Mouse (Mus musculus): ENCODE data around the gene Lrrfip1. TPM values are rescaled to one million over a fixed set of nuclear protein-coding genes. Genes with fewer than 3 reads are reported as not detected.

Lrrfip1 gene
- polyA plus RNA-seq (2015; fragmentation: Nextera tagmentation; extraction: Ambion mirVana): 85.4 and 88.0 TPM in 2 replicates

DNA sequence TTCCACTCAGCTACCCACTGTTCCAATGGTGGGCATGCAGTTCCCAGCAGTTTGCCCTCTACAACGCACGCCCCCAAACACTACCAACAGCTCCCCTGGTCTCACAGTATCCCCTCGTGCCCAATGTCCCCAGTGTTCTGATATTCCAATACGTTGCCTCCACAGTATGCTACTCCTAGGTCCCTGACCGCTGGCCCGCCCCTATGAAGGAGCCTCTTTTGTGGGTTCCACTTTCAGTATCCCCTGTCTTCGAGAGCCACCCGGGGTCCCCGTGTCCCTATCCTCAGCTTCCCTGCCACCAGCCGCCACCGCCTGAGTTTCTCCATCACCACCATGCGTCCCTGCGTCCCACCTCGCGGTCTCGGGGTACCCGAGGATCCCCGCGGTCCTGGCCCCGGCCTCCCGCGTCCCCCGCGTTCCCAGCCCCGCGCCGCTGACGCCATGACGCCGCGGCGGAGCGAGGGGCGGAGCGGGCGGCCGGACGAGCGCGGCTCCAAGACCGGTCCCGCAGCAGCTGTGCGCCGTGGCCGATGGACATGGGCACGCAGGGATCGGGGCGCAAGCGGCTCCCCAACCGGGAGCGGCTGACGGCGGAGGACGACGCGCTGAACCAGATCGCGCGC, at the start of gene Lrrfip1:
Gene Lrrfip1, plus strand, starts transcription at position 470 of the 623 bp plus-strand sequence.
- Histone ChIP-seq H3K9me3 (replicated peaks; ENCODE audit: control insufficient read depth, low read length) (0 out of 2 replicates have a peak, but pooled peaks cover 5% of the 10 kb centered on the region), H3K4me2 (ENCODE audit: low read depth, low read length) (peak within 1 kb of the TSS; percentile 96), H3K4me1 (ENCODE audit: control insufficient read depth, insufficient read depth, low read length) (peaks cover 15% of the 10 kb centered on the region; the same call in 1 of the 2 replicates), H3K4me3 (replicated peaks; ENCODE audit: low read length) (peak within 1 kb of the TSS; percentile 68), H3K27me3 (ENCODE audit: control insufficient read depth, insufficient read depth, low read length) (no peaks in the 10 kb centered on the region), H3K27ac (ENCODE audit: low read length) (peak within 1 kb of the TSS; percentile 27; the same call in 1 of the 2 replicates), H3K36me3 (ENCODE audit: control insufficient read depth, insufficient read depth, low read length) (no peaks in the 10 kb centered on the region), H3K9ac (ENCODE audit: low read length) (peak within 1 kb of the TSS; percentile 79)
- 3% methylated on average over 59 of the region's 59 CpGs for WGBS
- peak; percentile 81 for ATAC-seq (ENCODE audit: insufficient read depth, low FRiP score)

DNA sequence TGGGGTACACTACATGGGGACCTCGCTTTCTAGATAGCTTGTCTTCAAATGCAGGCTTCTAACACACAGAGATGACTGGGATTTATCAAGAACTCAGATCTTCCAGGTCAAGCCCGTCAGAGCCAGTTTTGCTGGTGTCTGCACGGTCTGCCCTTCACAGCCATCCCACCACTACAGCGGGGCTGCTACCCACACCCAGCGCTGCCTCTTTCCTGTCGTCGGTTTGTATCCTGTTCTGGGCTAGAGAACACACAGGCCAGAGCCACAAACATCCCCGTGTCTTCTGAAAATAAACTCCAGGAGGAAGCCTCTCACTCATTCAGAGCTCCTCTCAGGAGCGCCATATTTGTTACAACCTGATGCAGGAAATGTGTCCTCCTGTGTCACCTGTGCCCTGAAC, 49.2 kb upstream of the Lrrfip1 start:
- Histone ChIP-seq H3K4me2 (ENCODE audit: low read depth, low read length) (no peak overlapping the region), H3K9ac (ENCODE audit: low read length) (no peak overlapping the region), H3K4me3 (replicated peaks; ENCODE audit: low read length) (no peak overlapping the region), H3K27me3 (ENCODE audit: control insufficient read depth, insufficient read depth, low read length) (no peaks in the 10 kb centered on the region), H3K9me3 (replicated peaks; ENCODE audit: control insufficient read depth, low read length) (no peaks in the 10 kb centered on the region), H3K4me1 (ENCODE audit: control insufficient read depth, insufficient read depth, low read length) (no peaks in the 10 kb centered on the region), H3K36me3 (ENCODE audit: control insufficient read depth, insufficient read depth, low read length) (no peaks in the 10 kb centered on the region), H3K27ac (ENCODE audit: low read length) (no peak overlapping the region)
- WGBS: 54% methylated on average over 9 of the region's 9 CpGs
- ATAC-seq (ENCODE audit: insufficient read depth, low FRiP score): no peak

DNA sequence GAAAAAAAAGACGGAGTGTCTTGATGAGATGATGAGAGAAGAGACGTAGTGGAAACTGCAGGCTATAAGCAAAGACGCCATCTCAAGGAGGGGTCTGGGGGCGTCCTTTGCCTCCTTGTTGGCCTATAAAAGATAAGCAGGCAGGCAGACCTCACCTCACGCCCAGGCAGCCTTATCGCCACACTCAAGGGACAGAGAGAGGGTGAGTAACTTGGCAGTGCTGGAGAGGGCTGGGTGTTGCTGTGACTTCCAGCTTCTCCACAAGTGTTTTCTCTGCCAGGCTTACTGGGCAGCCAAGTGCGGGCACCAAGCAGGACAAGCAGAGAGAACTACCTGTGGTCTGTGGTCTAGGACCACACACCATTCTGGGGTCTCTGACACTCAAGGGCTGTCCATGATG, 46.9 kb upstream of the Lrrfip1 start:
- no peak for ATAC-seq (ENCODE audit: insufficient read depth, low FRiP score)

DNA sequence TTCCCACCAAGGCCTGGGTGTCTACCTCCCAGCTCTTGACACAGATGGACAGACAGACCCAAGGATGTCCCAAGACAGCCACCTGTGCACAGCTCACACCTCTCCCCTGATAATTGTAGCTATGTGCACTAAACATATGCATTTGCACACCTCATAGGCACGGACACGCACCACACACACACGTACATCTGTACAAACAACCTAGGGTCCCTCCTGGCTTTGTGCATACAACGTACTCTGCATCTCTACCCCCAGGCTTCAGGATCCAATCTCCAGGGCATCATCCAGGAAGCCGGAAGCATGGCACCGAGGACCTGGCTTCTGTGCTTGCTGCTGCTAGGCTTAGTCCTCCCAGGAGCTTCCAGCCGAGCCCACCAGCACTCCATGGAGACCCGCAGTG, 45.7 kb upstream of the Lrrfip1 start, which contains the start of gene Prlh:
Gene Prlh, plus strand, starts transcription at position 301 of the 400 bp plus-strand sequence.
- H3K36me3 ChIP-seq (ENCODE audit: control insufficient read depth, insufficient read depth, low read length): no peaks in the 10 kb centered on the region
- no peak within 1 kb of the TSS for H3K9ac ChIP-seq (ENCODE audit: low read length)
- no peak within 1 kb of the TSS for H3K4me2 ChIP-seq (ENCODE audit: low read depth, low read length)
- WGBS: 82% methylated on average over 8 of the region's 8 CpGs
- ATAC-seq (ENCODE audit: insufficient read depth, low FRiP score): no peak
- no peaks in the 10 kb centered on the region for H3K9me3 ChIP-seq (replicated peaks; ENCODE audit: control insufficient read depth, low read length)
- no peaks in the 10 kb centered on the region for H3K27me3 ChIP-seq (ENCODE audit: control insufficient read depth, insufficient read depth, low read length)
- H3K4me3 ChIP-seq (replicated peaks; ENCODE audit: low read length): no peak within 1 kb of the TSS
- H3K4me1 ChIP-seq (ENCODE audit: control insufficient read depth, insufficient read depth, low read length): no peaks in the 10 kb centered on the region
- no peak within 1 kb of the TSS for H3K27ac ChIP-seq (ENCODE audit: low read length)

More for the DNA sequence above, 46.9 kb upstream of the Lrrfip1 start:
- Histone ChIP-seq H3K27ac (ENCODE audit: low read length) (no peak overlapping the region), H3K4me2 (ENCODE audit: low read depth, low read length) (no peak overlapping the region), H3K36me3 (ENCODE audit: control insufficient read depth, insufficient read depth, low read length) (no peaks in the 10 kb centered on the region), H3K9ac (ENCODE audit: low read length) (no peak overlapping the region), H3K9me3 (replicated peaks; ENCODE audit: control insufficient read depth, low read length) (no peaks in the 10 kb centered on the region), H3K4me3 (replicated peaks; ENCODE audit: low read length) (no peak overlapping the region), H3K27me3 (ENCODE audit: control insufficient read depth, insufficient read depth, low read length) (no peaks in the 10 kb centered on the region), H3K4me1 (ENCODE audit: control insufficient read depth, insufficient read depth, low read length) (no peaks in the 10 kb centered on the region)
- WGBS: 75% methylated on average over 7 of the region's 7 CpGs

DNA sequence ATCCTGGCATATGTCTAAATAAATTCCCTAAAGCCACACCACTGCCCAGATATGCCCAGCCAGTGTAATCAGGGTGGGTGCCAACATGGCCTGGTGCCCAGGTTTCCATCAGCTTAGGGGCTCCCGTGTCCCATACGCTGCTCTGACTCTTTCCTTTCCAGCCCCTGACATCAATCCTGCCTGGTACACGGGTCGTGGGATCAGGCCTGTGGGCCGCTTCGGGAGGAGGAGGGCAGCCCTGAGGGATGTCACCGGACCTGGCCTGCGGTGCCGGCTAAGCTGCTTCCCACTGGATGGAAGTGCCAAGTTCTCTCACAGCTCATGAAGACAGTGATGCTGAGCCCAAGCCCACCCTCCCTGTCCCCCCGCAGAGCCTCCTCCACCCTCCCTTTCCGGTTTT, 44.8 kb upstream of the Lrrfip1 start:
- Histone ChIP-seq H3K9me3 (replicated peaks; ENCODE audit: control insufficient read depth, low read length) (no peaks in the 10 kb centered on the region), H3K27ac (ENCODE audit: low read length) (no peak overlapping the region), H3K27me3 (ENCODE audit: control insufficient read depth, insufficient read depth, low read length) (no peaks in the 10 kb centered on the region), H3K36me3 (ENCODE audit: control insufficient read depth, insufficient read depth, low read length) (no peaks in the 10 kb centered on the region), H3K4me1 (ENCODE audit: control insufficient read depth, insufficient read depth, low read length) (no peaks in the 10 kb centered on the region), H3K4me2 (ENCODE audit: low read depth, low read length) (no peak overlapping the region), H3K4me3 (replicated peaks; ENCODE audit: low read length) (no peak overlapping the region), H3K9ac (ENCODE audit: low read length) (no peak overlapping the region)
- 72% methylated on average over 11 of the region's 11 CpGs for WGBS
- no peak for ATAC-seq (ENCODE audit: insufficient read depth, low FRiP score)

DNA sequence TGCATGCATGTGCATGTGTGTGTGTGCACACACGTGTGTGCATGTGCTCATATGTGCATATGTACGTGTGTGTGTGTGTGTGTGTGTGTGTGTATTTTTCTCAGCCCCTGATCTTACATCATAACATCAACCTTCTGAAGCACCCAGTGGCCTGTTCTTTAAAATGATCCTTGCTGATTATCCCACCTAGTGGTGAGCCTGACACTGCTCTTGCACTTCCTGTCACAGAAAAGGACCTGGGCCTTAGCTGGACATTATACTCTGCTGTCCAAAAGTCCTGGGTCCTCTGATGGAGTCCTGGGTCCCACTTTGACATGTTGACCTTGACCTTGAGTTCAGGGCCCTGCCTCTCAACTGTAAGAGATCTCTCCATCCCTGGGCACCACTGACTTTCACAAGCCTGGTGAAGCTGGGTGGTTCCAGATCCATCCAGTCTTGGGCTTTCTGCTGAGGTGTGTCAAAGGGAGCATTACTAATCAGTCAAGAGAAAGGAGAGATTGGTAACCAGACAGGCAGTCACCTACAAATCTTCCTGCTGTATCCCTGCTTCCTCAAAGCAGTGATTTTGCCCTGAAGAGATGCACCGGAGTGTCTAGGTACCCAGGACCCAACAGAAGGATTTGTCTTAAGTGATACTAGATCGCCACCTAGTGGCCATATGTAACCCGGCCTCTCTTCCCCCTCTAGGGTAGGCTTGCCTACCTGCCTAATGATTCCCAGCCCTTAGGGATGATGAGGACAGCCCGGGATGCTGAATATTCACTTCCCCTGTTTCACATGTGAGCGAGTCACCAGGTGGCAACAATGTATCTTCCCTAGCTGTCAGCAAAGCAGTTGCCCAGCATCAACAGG, 42.1 kb upstream of the Lrrfip1 start:
- peak; percentile 75; the same call in 1 of the 2 replicates for ATAC-seq (ENCODE audit: insufficient read depth, low FRiP score)
- H3K4me2 ChIP-seq (ENCODE audit: low read depth, low read length): no peak overlapping the region
- no peak overlapping the region for H3K4me3 ChIP-seq (replicated peaks; ENCODE audit: low read length)
- 34% methylated on average over 7 of the region's 7 CpGs for WGBS
- no peak overlapping the region for H3K9ac ChIP-seq (ENCODE audit: low read length)
- no peaks in the 10 kb centered on the region for H3K36me3 ChIP-seq (ENCODE audit: control insufficient read depth, insufficient read depth, low read length)
- H3K9me3 ChIP-seq (replicated peaks; ENCODE audit: control insufficient read depth, low read length): no peaks in the 10 kb centered on the region
- no peaks in the 10 kb centered on the region for H3K4me1 ChIP-seq (ENCODE audit: control insufficient read depth, insufficient read depth, low read length)
- no peak overlapping the region for H3K27ac ChIP-seq (ENCODE audit: low read length)
- H3K27me3 ChIP-seq (ENCODE audit: control insufficient read depth, insufficient read depth, low read length): no peaks in the 10 kb centered on the region

DNA sequence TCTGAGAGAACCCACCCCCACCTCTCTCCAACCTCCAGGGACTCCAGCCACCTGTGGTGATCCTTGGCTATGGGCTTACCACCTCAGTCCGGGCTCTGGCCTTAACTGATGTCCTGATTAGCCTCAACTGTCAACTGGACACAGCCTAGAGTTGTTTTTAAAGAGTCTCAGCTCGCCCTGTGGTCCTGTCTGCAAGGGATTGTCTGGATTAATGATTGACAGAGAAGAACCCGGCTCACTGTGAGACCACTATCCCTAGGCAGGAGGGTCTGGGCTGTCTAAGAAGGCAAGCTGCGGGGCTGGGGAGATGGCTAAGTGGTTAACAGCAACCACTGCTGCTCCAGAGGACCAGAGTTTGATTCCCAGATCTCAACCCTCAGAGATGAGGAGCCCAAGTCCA, 36.0 kb upstream of the Lrrfip1 start:
- H3K9ac ChIP-seq (ENCODE audit: low read length): no peak overlapping the region
- 44% methylated on average over 4 of the region's 4 CpGs for WGBS
- H3K4me2 ChIP-seq (ENCODE audit: low read depth, low read length): no peak overlapping the region
- no peaks in the 10 kb centered on the region for H3K9me3 ChIP-seq (replicated peaks; ENCODE audit: control insufficient read depth, low read length)
- H3K4me1 ChIP-seq (ENCODE audit: control insufficient read depth, insufficient read depth, low read length): peaks cover 24% of the 10 kb centered on the region
- H3K27me3 ChIP-seq (ENCODE audit: control insufficient read depth, insufficient read depth, low read length): no peaks in the 10 kb centered on the region
- no peaks in the 10 kb centered on the region for H3K36me3 ChIP-seq (ENCODE audit: control insufficient read depth, insufficient read depth, low read length)
- ATAC-seq (ENCODE audit: insufficient read depth, low FRiP score): peak; percentile 9; the same call in 1 of the 2 replicates
- H3K4me3 ChIP-seq (replicated peaks; ENCODE audit: low read length): no peak overlapping the region
- H3K27ac ChIP-seq (ENCODE audit: low read length): peak overlapping the region; percentile 46; the same call in 1 of the 2 replicates

DNA sequence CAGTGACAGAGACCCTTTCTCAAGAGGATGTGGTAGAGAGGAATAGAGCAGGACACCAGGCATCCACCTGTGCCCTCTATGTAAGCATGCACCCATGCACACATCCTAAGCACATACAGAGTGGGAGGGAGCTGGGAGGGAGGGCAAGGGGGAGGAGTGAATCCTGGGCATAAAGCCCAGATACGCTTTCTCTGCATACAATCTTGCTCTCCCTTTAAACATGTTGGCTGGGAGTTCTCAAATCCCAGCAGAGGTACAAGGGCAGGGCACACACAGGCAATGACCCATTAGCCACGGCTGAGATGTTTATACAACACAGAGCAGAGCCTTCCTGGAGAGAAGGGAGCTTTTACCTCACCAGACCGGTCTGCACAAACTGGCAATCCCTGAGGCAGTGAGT, 35.5 kb upstream of the Lrrfip1 start:
- H3K27me3 ChIP-seq (ENCODE audit: control insufficient read depth, insufficient read depth, low read length): no peaks in the 10 kb centered on the region
- H3K9me3 ChIP-seq (replicated peaks; ENCODE audit: control insufficient read depth, low read length): no peaks in the 10 kb centered on the region
- H3K36me3 ChIP-seq (ENCODE audit: control insufficient read depth, insufficient read depth, low read length): no peaks in the 10 kb centered on the region
- H3K4me1 ChIP-seq (ENCODE audit: control insufficient read depth, insufficient read depth, low read length): peaks cover 28% of the 10 kb centered on the region
- peak overlapping the region; percentile 46 for H3K27ac ChIP-seq (ENCODE audit: low read length)
- H3K4me2 ChIP-seq (ENCODE audit: low read depth, low read length): no peak overlapping the region
- H3K9ac ChIP-seq (ENCODE audit: low read length): no peak overlapping the region
- ATAC-seq (ENCODE audit: insufficient read depth, low FRiP score): peak; percentile 81; the same call in 1 of the 2 replicates
- H3K4me3 ChIP-seq (replicated peaks; ENCODE audit: low read length): no peak overlapping the region
- 4% methylated on average over 3 of the region's 3 CpGs for WGBS

DNA sequence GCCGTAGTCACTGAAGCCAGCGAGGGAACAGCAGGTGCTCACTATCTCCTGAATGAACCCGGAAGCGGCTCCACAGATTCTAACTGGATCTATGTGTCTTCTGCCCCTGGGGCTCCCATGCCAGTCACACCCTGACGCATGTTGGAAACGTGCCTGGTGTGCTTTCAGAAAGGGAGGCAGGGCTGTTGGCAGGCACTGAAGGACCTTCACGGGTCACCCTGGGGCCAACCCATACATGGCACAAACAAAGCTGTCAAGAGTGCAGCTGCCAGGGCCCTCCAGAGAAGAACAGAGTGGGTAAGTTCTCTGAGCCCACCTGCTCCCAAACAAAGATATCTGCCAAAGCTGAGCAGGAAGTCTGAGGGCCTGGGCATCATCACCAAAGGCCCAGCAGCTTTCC, 31.0 kb upstream of the Lrrfip1 start:
- Histone ChIP-seq H3K4me3 (replicated peaks; ENCODE audit: low read length) (no peak overlapping the region), H3K27ac (ENCODE audit: low read length) (peak overlapping the region; percentile 62; the same call in 1 of the 2 replicates), H3K9me3 (replicated peaks; ENCODE audit: control insufficient read depth, low read length) (no peaks in the 10 kb centered on the region), H3K4me1 (ENCODE audit: control insufficient read depth, insufficient read depth, low read length) (peaks cover 28% of the 10 kb centered on the region), H3K27me3 (ENCODE audit: control insufficient read depth, insufficient read depth, low read length) (no peaks in the 10 kb centered on the region), H3K9ac (ENCODE audit: low read length) (peak overlapping the region; percentile 33), H3K36me3 (ENCODE audit: control insufficient read depth, insufficient read depth, low read length) (no peaks in the 10 kb centered on the region), H3K4me2 (ENCODE audit: low read depth, low read length) (peak overlapping the region; percentile 17; the same call in 1 of the 2 replicates)
- 56% methylated on average over 7 of the region's 7 CpGs for WGBS
- ATAC-seq (ENCODE audit: insufficient read depth, low FRiP score): peak; percentile 49; the same call in 1 of the 2 replicates

All from stomach, embryonic 16.5 days (tissue).